Mouse (Mus musculus) monocyte, adult 2 months (primary cell): ENCODE measurements around the gene Srrm1.
"Not testable (repeated sequence)": the region's sequence is repeated elsewhere in the genome, so short reads cannot be mapped to it uniquely, and the experiment has no call there.

Experiments used
- DNase-seq, 2 experiments: peaks; one replicate each; pipeline ENCODE4 v3.0.0; 2022; ENCODE audit warnings: low spot score in 2 of 2, low read depth in 1 of 2

The Srrm1 gene

GRCm38 (mm10) chr4:135306533-135306932 is 46.6 kb downstream of the Srrm1 start:
- no peak for DNase-seq

GRCm38 (mm10) chr4:135302261-135302660 is 50.9 kb downstream of the Srrm1 start:
- DNase-seq = no peak

GRCm38 (mm10) chr4:135301166-135301565 is 52.0 kb downstream of the Srrm1 start:
- DNase-seq = no peak

- DNase-seq = peak; percentile 32 to 59
Observed at GRCm38 (mm10) chr4:135300248-135301041, 52.7 kb downstream of the Srrm1 start.

GRCm38 (mm10) chr4:135298680-135299079 is 54.4 kb downstream of the Srrm1 start:
- DNase-seq = no peak

- DNase-seq = no peak
Observed at GRCm38 (mm10) chr4:135297931-135298546, 55.1 kb downstream of the Srrm1 start.

GRCm38 (mm10) chr4:135297146-135297545 is 56.0 kb downstream of the Srrm1 start:
- no peak for DNase-seq

GRCm38 (mm10) chr4:135296565-135296964 is 56.6 kb downstream of the Srrm1 start:
- DNase-seq = no peak

GRCm38 (mm10) chr4:135293813-135294212 is 59.3 kb downstream of the Srrm1 start:
- DNase-seq = no peak

- DNase-seq = no peak
Observed at GRCm38 (mm10) chr4:135292477-135293089, 60.5 kb downstream of the Srrm1 start.

GRCm38 (mm10) chr4:135291841-135292240 is 61.3 kb downstream of the Srrm1 start:
- no peak for DNase-seq

- no peak for DNase-seq
Observed at GRCm38 (mm10) chr4:135291199-135291598, 61.9 kb downstream of the Srrm1 start.

- DNase-seq = no peak
Observed at GRCm38 (mm10) chr4:135287975-135288374, 65.1 kb downstream of the Srrm1 start.

GRCm38 (mm10) chr4:135286833-135287395 is 66.2 kb downstream of the Srrm1 start:
- no peak for DNase-seq

- no peak for DNase-seq
Observed at GRCm38 (mm10) chr4:135286033-135286622, 67.0 kb downstream of the Srrm1 start.

- DNase-seq = no peak
Observed at GRCm38 (mm10) chr4:135285436-135285835, 67.7 kb downstream of the Srrm1 start.

GRCm38 (mm10) chr4:135283875-135284274 is 69.2 kb downstream of the Srrm1 start:
- no peak for DNase-seq

- no peak for DNase-seq
Observed at GRCm38 (mm10) chr4:135283417-135283816, 69.7 kb downstream of the Srrm1 start.

- no peak for DNase-seq
Observed at GRCm38 (mm10) chr4:135282651-135283290, 70.3 kb downstream of the Srrm1 start.

GRCm38 (mm10) chr4:135280016-135280415 is 73.1 kb downstream of the Srrm1 start:
- DNase-seq = not testable (repeated sequence)
